Mouse (Mus musculus) ZHBTc4 (cell line): ENCODE data around the gene Ehbp1l1.
A peak's percentile ranks its signal among the peaks of the same experiment; 100 is the strongest.

ENCODE experiments used
- DNase-seq: peaks from one replicate; pipeline ENCODE4 v3.0.0-alpha.2; 2011; ENCODE audit warnings: low read depth, low spot score

The Ehbp1l1 gene

DNA sequence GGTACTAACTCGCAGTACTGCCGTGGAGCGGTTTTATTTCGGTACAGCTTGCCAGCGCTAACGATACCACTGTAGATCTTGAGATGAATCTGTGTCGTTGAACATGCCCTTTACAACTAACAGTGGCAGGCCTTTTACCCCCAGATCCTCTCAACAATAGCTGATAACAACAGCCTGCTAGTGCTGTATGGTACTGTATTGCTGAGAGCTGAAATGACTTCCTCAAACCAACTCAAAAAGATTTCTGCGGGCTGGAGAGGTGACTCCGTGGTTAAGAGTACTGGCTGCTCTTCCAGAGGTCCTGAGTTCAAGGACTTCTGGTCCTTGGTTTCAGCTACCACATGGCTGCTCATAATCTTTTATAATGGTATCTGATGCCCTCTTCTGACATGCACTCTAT, 8.2 kb upstream of the Ehbp1l1 start:
- DNase-seq: no peak

DNA sequence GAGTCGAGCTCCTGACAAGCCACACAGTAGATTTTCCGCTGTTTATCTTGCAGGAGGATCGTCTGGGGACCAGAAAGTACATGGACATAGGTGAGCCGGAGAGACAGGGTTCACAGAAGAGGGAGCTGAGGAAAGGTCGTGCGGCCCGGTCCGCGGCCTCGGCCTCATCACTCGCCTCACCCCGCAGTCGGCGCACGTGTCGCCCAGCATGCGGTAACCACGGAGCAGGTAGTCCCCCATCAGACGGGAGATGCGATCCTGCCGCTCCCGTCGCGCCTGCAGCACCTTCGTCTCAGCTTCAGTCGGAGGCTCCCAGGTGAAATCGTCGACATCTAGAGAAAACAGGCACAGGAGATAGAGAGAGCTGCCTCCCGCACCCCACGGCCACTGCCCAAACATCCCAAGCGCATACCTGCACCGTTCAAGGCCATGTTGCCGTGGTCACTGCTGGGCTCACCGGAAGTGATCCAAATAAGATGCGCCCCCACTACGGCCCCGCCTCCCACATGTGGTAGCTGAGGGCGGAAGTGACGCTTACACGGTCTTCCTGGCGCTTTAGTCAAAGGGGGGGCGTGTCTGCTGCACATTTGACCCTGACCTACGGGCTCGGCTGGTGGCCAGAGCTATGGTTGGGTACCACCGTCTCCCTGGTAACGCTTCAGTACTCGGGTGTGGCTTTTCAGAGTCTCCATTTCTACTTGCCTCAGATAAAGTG, 5.3 kb upstream of the Ehbp1l1 start:
- peak; percentile 96 for DNase-seq

DNA sequence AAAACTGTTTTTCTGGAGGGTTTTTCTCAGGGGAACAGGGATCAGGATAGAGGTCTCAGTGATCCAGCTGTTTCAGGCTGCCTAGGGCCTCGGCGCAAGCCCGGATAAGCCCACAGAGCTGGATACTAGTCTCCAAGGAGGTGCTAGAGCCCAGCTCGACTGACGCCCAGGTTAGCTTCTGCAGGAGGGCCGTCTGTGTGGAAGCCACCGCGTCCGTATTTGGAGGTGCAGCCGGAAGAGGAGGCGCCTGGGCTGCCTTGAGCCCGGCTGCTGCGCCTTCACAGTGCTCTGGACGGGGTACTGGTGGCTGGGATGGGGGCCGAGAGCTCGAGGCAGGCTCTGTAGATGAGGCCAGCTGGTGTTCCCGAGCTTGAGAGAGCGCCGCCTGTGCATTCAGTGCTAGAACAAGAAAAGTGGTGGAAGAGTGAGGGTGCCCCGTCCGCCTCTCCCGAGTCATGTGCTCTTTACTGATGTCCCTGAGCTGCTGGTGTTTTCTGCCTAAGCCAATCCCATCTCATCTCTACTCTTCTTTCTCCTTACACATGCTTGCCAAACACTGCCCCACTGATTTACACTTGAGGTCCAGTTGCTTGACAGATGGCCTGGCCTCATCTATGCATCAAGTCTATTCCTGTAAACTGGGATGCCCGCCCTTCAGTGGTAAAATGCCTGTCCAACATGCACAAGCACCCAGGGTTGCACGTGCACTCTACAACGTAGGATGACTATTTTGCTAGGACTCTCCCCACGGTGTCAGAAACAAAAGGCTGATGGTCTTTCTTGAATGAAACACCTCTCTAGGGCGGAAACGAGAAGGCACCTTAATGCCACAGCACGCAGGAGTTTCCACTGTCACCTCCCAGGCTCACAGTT, 4.4 kb upstream of the Ehbp1l1 start:
- no peak for DNase-seq

- peak; percentile 92 for DNase-seq
Measured at GRCm38 (mm10) chr19:5729444-5729815, 3.3 kb upstream of the Ehbp1l1 start, which contains the start of gene Fam89b. Fam89b (minus strand) TSS chr19:5729653.

DNA sequence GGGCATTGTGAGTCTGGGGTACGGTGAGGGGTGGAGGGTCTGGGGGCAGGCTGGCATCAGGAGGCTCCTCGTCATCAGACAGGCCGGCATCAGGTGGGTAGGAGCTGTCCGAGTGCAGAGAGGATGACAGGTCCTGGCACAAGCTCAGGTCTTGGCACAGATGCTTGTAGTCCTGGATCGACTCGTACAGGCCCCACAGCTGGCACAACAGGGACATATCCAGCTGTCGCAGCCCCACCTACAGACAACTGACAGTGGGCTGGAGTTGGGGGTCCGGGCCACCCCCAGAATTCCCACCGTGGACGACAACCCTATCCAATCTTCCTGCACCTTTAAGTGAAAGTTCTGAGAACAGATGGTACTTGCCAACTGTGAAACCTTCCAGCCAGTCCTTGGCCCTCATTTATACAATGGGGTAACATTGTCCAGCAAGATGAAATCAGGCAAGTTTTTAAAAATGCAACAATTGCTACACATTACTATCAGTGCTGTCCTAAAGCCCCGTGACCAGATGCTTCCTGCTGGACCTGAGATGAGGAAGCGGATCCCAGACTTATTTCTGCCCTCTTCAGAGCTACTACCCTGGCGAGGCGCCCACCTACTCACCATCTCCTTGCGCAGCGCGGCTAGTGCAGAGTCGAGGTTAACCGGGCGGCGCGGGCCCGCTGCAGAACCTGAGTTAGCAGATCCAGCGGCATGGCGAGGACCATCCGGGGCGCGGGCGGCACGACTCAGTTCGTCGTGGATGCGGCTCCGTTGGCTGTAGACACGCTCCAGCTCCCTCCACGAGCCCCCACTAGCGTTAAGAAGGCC, 2.7 kb upstream of the Ehbp1l1 start:
- peak; percentile 45 for DNase-seq

- DNase-seq: peak; percentile 91
Measured at GRCm38 (mm10) chr19:5727701-5728100, 1.6 kb upstream of the Ehbp1l1 start.

DNA sequence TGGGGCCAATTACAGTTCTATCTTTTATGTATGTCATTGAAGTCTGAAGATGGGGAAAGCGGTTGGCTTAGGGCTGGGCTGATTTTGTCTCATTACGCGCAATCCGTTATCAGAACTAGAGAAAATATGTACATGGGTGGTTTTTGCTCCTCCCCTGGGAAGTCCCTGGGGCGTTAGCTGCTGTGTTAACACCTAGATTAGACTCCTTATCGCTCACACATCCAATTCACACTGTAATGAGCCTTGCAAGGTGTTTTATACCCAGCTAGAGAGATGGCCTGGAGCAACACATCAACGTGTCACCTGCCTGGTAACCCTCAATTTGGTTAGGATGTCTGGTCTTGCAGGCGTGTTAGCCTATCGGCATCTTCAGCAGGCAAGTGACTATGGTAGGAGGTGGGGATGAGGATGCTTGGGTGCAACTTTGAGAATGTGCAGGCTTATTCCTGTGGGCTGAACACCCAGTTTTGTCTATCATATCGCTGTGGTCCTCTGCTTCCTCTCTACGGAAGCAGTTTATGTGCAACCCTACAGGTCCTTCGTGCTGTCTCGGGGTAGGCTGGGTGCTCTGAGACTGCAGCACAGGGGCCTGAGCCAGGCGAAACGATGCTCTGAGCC, 953 bp upstream of the Ehbp1l1 start:
- DNase-seq: no peak

GRCm38 (mm10) chr19:5725029-5725707, 949 bp downstream of the Ehbp1l1 start:
- DNase-seq: no peak

DNA sequence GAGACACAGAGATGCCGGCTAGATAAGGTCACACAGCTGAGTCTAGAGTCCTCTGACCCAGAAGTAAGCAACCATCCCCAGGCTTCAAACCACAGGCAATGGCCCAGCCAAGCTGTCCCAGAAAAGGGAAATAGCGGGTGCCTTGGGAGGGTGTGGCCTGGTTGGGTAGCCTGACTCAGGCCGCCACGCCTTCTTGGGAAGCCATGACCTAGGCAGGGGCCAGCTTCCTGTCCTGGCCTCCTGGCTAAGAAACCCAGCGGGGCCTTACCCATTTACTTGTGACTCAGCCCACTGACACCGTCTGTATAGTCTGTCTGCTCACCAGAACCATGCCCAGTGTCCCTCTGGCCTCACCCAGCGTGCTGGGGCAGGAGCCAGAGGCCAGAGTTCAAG, 1.6 kb downstream of the Ehbp1l1 start:
- no peak for DNase-seq

GRCm38 (mm10) chr19:5723934-5724548, 2.1 kb downstream of the Ehbp1l1 start:
- DNase-seq: no peak

- DNase-seq: no peak
Measured at GRCm38 (mm10) chr19:5722848-5723425, 3.2 kb downstream of the Ehbp1l1 start.

- DNase-seq: no peak
Measured at GRCm38 (mm10) chr19:5721233-5721632, 4.9 kb downstream of the Ehbp1l1 start.

GRCm38 (mm10) chr19:5716955-5717354, 9.2 kb downstream of the Ehbp1l1 start:
- no peak for DNase-seq

DNA sequence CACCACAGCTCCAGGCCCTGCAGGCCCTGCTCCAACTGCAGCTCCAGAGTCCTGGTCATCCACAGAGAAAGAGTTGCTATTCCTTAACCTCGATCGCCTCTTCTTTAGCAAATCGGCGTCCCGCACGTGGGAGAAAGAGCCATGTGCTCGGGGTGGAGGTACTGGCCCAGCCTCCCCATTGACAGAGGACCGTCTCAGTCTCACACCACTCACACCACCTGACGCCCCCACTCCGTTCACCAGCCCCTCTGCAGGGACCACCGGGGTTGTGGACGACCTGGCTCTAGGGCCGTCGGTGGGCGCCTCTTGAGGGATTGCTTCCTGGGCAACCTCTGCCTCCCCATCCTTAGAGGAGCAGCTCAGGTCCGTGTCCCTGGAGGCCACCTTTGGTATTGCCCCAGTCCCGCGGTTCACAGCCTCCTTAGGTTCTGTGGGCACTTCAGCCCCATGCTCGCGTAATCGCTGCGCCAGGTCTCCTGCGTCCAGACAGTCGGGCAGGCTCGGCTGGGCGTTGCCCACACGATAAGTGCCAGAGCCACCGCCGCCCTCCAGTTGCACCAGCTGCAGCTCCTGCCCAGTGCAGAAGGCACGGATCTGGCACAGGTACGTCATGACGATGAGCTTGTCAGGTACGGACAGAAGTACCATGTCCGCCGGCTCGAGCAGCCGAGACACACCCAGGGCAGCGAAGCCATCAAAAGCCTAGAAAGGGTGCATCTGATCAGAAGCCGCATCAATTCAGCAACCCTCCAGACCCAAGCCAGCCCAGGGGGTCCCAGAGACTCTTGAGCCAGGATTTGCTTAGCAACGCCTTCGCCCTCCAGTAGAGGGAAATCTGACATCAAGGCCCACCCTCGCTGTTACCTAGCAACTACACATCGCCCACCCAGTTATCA, 10.1 kb downstream of the Ehbp1l1 start:
- peak; percentile 83 for DNase-seq

DNA sequence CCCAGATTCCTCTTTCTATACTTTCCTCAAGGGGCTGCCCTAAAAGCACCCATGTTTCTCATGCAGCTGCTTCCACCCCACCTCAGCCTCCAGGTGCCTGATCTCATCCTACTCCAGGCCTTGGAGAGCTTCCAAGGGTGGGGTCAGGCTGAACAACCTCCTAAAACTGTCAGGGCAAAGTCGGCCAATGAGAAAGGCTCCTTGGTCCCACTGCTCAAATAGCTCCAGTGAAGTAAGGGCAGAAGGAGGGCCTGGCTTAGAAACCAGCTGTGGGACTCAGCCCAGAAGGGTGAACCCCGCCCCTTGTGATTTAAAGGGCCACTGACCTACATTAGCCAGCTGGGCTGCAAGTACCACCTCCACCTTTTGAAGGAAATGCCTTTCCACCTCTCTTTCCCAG, 12.4 kb downstream of the Ehbp1l1 start:
- peak; percentile 86 for DNase-seq

DNA sequence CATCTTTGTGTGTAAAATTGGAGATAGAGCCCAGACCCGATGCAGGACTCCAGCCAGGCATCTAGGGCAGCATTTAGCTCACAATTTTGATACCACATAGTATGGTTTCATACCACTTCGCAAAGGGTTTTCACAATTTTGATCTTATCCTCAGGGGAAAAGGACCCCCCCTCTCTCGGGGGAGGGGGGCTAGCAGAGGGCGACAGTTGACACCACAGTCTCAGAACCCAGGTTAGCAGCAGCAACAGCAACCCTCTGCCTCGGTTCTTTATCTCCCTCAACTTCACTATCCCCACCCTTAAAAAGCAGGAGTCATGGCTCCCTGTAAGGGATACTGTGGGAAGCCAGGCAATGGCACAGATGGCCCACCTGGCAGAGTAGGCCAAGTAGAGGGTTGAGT, 12.9 kb downstream of the Ehbp1l1 start:
- no peak for DNase-seq

DNA sequence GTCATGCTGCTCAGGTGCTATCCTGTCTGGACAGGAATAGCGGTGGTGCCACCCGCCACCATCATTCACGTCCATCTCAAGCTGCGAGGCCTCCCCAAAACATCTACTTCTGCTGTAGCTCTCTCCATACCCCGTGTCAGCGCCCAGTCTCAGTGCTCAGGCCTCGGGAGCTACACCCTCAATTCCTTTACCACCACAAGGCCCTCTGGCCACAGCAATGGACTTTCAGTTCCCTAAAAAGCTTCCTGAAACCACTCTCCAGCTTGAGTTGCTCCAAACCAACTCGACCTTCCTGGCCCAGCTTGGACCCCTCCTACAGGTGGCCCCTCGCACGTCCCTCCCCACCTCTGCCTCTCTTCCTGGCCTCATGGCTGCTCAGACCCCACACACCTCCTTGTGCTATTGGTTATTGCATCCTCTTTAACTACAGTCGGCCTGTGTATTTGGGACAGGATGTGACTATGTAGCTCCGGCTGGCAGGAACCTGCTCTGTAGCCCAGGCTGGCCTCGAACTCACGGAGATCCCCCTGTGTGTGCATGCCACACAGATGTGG, 14.1 kb downstream of the Ehbp1l1 start:
- DNase-seq: no peak

DNA sequence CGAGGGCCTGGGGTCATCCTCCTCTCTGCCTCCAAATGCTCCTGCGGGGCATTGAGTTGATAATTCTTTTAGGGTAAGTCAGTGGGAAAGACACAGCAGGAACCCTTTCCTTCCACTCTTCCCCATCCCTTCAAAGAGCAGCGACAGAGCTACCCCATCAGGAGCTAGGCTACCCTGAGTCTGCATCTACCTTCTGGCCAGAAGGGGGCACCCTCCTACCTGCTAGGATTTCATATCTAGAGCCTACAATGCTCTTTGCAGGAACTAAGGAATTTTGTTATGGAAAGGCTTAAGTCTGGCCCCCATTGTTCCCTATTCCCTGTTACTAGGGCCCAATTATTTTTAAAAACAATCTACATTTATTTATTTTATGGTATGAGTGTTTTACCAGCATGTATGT, 14.9 kb downstream of the Ehbp1l1 start:
- DNase-seq: peak; percentile 83

DNA sequence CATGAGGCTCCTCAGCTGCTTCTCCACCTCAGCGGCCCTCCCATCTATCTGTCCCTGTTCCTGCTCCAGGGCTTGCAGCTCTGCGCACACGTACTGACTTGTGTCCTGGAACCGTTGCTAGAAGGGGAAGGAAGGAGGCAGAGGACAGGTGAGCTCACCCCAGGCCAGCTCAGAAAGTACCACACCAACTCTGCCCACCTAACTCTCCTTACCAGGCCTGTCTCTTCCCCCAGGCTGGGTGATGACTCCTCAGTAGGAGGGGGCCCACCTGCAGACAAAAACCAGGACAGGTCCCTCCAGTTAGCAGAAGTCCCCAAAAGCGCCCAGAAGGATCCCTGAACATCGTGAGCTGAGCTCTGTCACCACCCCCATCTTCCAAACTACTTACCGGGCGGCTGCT, 15.5 kb downstream of the Ehbp1l1 start:
- DNase-seq: no peak
